Mouse (Mus musculus) MEL (cell line): Measurements from ENCODE around the gene Vps13d. TPM values are rescaled to one million over a fixed set of nuclear protein-coding genes. Genes with fewer than 3 reads are reported as not detected.

Experiments
- DNase-seq: peaks from one replicate; pipeline ENCODE4 v3.0.0; 2011; ENCODE audit warnings: low read depth, low spot score
- H3K27ac ChIP-seq: 2 replicates; pipeline ENCODE4 v1.5.1; 2012; ENCODE audit warnings: low read depth, mild to moderate bottlenecking, control low read depth, low read length, moderate library complexity; ENCODE audit not compliant: control insufficient read depth
- H3K27me3 ChIP-seq, 2 experiments: fragments of 150-350 bp in 1 of 2; sonication (generic) in 1 of 2; 2 replicates each; pipeline ENCODE4 v1.6.1; 2012; ENCODE audit warnings: low read length in 2 of 2, mild to moderate bottlenecking in 2 of 2, improper control_type of control experiment in 1 of 2, moderate library complexity in 1 of 2; ENCODE audit not compliant: insufficient read depth in 2 of 2, control insufficient read depth in 1 of 2
- H3K36me3 ChIP-seq, 2 experiments: 2 replicates each; pipeline ENCODE4 v1.6.1; 2012 to 2014; ENCODE audit warnings: low read length in 2 of 2, improper control_type of control experiment in 1 of 2, inconsistent platforms in 1 of 2, mild to moderate bottlenecking in 1 of 2; ENCODE audit not compliant: insufficient read depth in 2 of 2, control insufficient read depth in 1 of 2
- H3K4me1 ChIP-seq, 2 experiments: fragments of 150-350 bp in 1 of 2; sonication (generic) in 1 of 2; 2 replicates each; pipeline ENCODE4 v1.6.1; 2012; ENCODE audit warnings: low read length in 2 of 2, improper control_type of control experiment in 1 of 2, mild to moderate bottlenecking in 1 of 2; ENCODE audit not compliant: insufficient read depth in 2 of 2, control insufficient read depth in 1 of 2
- H3K4me3 ChIP-seq, 2 experiments: fragments of 150-350 bp in 1 of 2; sonication (generic) in 1 of 2; 2 replicates each; pipeline ENCODE4 v1.5.1; 2012; ENCODE audit warnings: low read depth in 2 of 2, low read length in 2 of 2, mild to moderate bottlenecking in 2 of 2, moderate library complexity in 2 of 2, control low read depth in 1 of 2, improper control_type of control experiment in 1 of 2; ENCODE audit not compliant: control insufficient read depth in 1 of 2, insufficient read depth in 1 of 2
- H3K79me2 ChIP-seq: 2 replicates; pipeline ENCODE4 v1.6.1; 2012; ENCODE audit warnings: mild to moderate bottlenecking, low read length, moderate library complexity; ENCODE audit not compliant: control insufficient read depth, poor library complexity, insufficient read depth
- H3K9ac ChIP-seq: 2 replicates; pipeline ENCODE4 v1.6.1; 2012; ENCODE audit warnings: low read depth, mild to moderate bottlenecking, control low read depth, low read length, moderate library complexity; ENCODE audit not compliant: control insufficient read depth, poor library complexity, severe bottlenecking
- H3K9me3 ChIP-seq: fragments of 150-350 bp; sonication (generic); replicated peaks from 2 replicates; pipeline ENCODE4 v1.6.1; 2012; ENCODE audit warnings: mild to moderate bottlenecking, low read length, improper control_type of control experiment, moderate library complexity; ENCODE audit not compliant: insufficient read depth
- BHLHE40 ChIP-seq: IDR thresholded peaks from 2 replicates; pipeline ENCODE4 v1.6.1; 2012; ENCODE audit warnings: low read depth, mild to moderate bottlenecking, inconsistent platforms, low read length, improper control_type of control experiment, borderline replicate concordance
- E2F4 ChIP-seq: IDR thresholded peaks from 2 replicates; pipeline ENCODE4 v1.6.1; 2011; ENCODE audit warnings: low read depth, low read length, improper control_type of control experiment, borderline replicate concordance
- ELF1 ChIP-seq: IDR thresholded peaks from 2 replicates; pipeline ENCODE4 v1.6.1; 2014; ENCODE audit warnings: low read depth, mild to moderate bottlenecking, inconsistent platforms, low read length, improper control_type of control experiment, moderate library complexity
- EP300 ChIP-seq, 2 experiments: IDR thresholded peaks; 2 replicates each; pipeline ENCODE4 v1.6.1; 2011; ENCODE audit warnings: improper control_type of control experiment in 2 of 2, low read length in 2 of 2, low read depth in 1 of 2, mild to moderate bottlenecking in 1 of 2
- GABPA ChIP-seq: IDR thresholded peaks from 2 replicates; pipeline ENCODE4 v1.6.1; 2012; ENCODE audit warnings: low read depth, mild to moderate bottlenecking, inconsistent platforms, low read length, improper control_type of control experiment, moderate library complexity
- MAFK ChIP-seq: IDR thresholded peaks from 2 replicates; pipeline ENCODE4 v1.6.1; 2011; ENCODE audit warnings: low read depth, mild to moderate bottlenecking, low read length, improper control_type of control experiment, borderline replicate concordance
- MAX ChIP-seq: IDR thresholded peaks from 2 replicates; pipeline ENCODE4 v1.6.1; 2011; ENCODE audit warnings: low read length, improper control_type of control experiment
- MEF2A ChIP-seq: IDR thresholded peaks from 2 replicates; pipeline ENCODE4 v1.6.1; 2014; ENCODE audit warnings: low read depth, mild to moderate bottlenecking, inconsistent platforms, low read length, improper control_type of control experiment; ENCODE audit not compliant: poor library complexity, insufficient replicate concordance, severe bottlenecking; ENCODE audit errors: extremely low read depth
- NELFE ChIP-seq: IDR thresholded peaks from 2 replicates; pipeline ENCODE4 v1.6.1; 2011; ENCODE audit warnings: low read depth, low read length, improper control_type of control experiment
- POLR2A ChIP-seq, 2 experiments: IDR thresholded peaks; 2 replicates each; pipeline ENCODE4 v1.6.1; 2011 to 2012; ENCODE audit warnings: low read length in 2 of 2, mild to moderate bottlenecking in 2 of 2, control low read depth in 1 of 2, improper control_type of control experiment in 1 of 2, low read depth in 1 of 2, moderate library complexity in 1 of 2; ENCODE audit not compliant: control insufficient read depth in 1 of 2, insufficient read depth in 1 of 2, poor library complexity in 1 of 2
- RCOR1 ChIP-seq: IDR thresholded peaks from 2 replicates; pipeline ENCODE4 v1.6.1; 2012; ENCODE audit warnings: low read depth, mild to moderate bottlenecking, inconsistent platforms, low read length, improper control_type of control experiment
- SMC3 ChIP-seq: IDR thresholded peaks from 2 replicates; pipeline ENCODE4 v1.6.1; 2011; ENCODE audit warnings: low read depth, low read length, improper control_type of control experiment
- UBTF ChIP-seq: IDR thresholded peaks from 2 replicates; pipeline ENCODE4 v1.6.1; 2012; ENCODE audit warnings: low read depth, mild to moderate bottlenecking, inconsistent platforms, low read length, improper control_type of control experiment, moderate library complexity, borderline replicate concordance; ENCODE audit not compliant: insufficient read depth
- ZKSCAN1 ChIP-seq: IDR thresholded peaks from 2 replicates; pipeline ENCODE4 v1.6.1; 2012; ENCODE audit warnings: low read depth, mild to moderate bottlenecking, inconsistent platforms, low read length, improper control_type of control experiment, moderate library complexity
- ZMIZ1 ChIP-seq: IDR thresholded peaks from 2 replicates; pipeline ENCODE4 v1.6.1; 2012; ENCODE audit warnings: low read depth, mild to moderate bottlenecking, inconsistent platforms, low read length, improper control_type of control experiment, moderate library complexity
- ZNF384 ChIP-seq: IDR thresholded peaks from 2 replicates; pipeline ENCODE4 v1.6.1; 2012; ENCODE audit warnings: low read depth, mild to moderate bottlenecking, inconsistent platforms, low read length, improper control_type of control experiment
- polyA plus RNA-seq, 2 experiments: library from polyadenylated mRNA; stranded (reverse) in 1 of 2; unstranded in 1 of 2; fragments of >175 nt in 1 of 2; fragments of >200 nt in 1 of 2; gene quantifications; 2 replicates each; pipeline versions ENCODE4 v1.2.1 to v1.2.4; 2012; ENCODE audit warnings: low replicate concordance in 2 of 2, low read depth in 1 of 2; ENCODE audit not compliant: insufficient read length in 2 of 2, insufficient read depth in 1 of 2, missing spikeins in 1 of 2
- total RNA-seq: library from RNA; depleted of rRNA; stranded (reverse); fragments of 300-350 nt; gene quantifications from 2 replicates; pipeline ENCODE4 v1.2.3, GENCODE M21; 2012

The Vps13d gene
- total and polyA plus RNA-seq, 3 experiments: 8.9 to 14.5 (median 13.2) TPM

DNA sequence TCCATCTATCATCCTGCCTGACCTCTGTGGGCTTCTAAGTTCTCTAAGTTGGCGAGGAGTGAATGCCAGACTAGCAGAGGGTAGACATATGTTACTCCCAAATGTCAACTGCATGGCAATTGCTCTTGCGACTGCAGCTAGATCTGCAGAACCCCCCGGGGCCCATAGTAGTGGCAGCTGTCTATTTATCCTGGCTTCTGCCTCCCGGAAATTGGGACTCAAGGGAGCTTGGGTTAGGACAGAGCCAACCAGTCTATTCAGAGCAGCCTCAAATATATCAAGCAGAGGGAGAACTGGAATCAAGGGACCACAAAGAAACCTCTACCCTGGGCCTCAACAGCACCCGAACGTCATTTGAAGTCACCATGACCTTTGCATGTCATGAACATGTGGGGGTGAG lies 22.2 kb upstream of the Vps13d start:
- DNase-seq: no peak
- H3K79me2 ChIP-seq: no peaks in the 10 kb centered on the region
- H3K27me3 ChIP-seq: no peaks in the 10 kb centered on the region
- no peaks in the 10 kb centered on the region for H3K9me3 ChIP-seq
- no peak overlapping the region for H3K4me3 ChIP-seq
- H3K9ac ChIP-seq: no peak overlapping the region
- peaks cover 0 to 6% of the 10 kb centered on the region in 2 experiments; a peak in 2 of 4 replicates for H3K36me3 ChIP-seq
- peaks cover 5 to 9% of the 10 kb centered on the region in 2 experiments for H3K4me1 ChIP-seq
- no peak for TF ChIP-seq ZKSCAN1
- no peak for TF ChIP-seq MAFK
- no peak for TF ChIP-seq MEF2A
- TF ChIP-seq ZNF384: no peak
- no peak for TF ChIP-seq EP300 (IDR thresholded peaks at IDR 0.05; ENCODE audit: low read depth in 1 of 2, low read length in 2 of 2)
- no peak for TF ChIP-seq MAX
- TF ChIP-seq SMC3: no peak
- TF ChIP-seq UBTF: no peak
- TF ChIP-seq ELF1: no peak
- no peak for TF ChIP-seq BHLHE40
- H3K27ac ChIP-seq: no peak overlapping the region

GRCm38 (mm10) chr4:145215396-145215795 lies 20.6 kb upstream of the Vps13d start:
- H3K27me3 ChIP-seq: no peaks in the 10 kb centered on the region
- no peaks in the 10 kb centered on the region; a peak in 1 of 4 replicates for H3K36me3 ChIP-seq
- no peak overlapping the region for H3K27ac ChIP-seq
- no peak for TF ChIP-seq GABPA
- TF ChIP-seq POLR2A (IDR thresholded peaks at IDR 0.05; ENCODE audit: control insufficient read depth in 1 of 2, insufficient read depth in 1 of 2, low read depth in 1 of 2, low read length in 2 of 2, poor library complexity in 1 of 2): no peak
- TF ChIP-seq ZMIZ1: no peak
- TF ChIP-seq RCOR1: no peak
- TF ChIP-seq MEF2A: no peak
- TF ChIP-seq E2F4: no peak
- TF ChIP-seq EP300 (IDR thresholded peaks at IDR 0.05; ENCODE audit: low read depth in 1 of 2, low read length in 2 of 2): no peak
- TF ChIP-seq ZNF384: no peak
- TF ChIP-seq NELFE: no peak
- H3K9me3 ChIP-seq: no peaks in the 10 kb centered on the region
- no peaks in the 10 kb centered on the region for H3K79me2 ChIP-seq
- no peaks in the 10 kb centered on the region for H3K4me1 ChIP-seq
- no peak overlapping the region for H3K9ac ChIP-seq
- DNase-seq: no peak
- H3K4me3 ChIP-seq: no peak overlapping the region
